Comparison of ENCODE assay signal across 18 mouse cellular contexts in the genomic region with DNA sequence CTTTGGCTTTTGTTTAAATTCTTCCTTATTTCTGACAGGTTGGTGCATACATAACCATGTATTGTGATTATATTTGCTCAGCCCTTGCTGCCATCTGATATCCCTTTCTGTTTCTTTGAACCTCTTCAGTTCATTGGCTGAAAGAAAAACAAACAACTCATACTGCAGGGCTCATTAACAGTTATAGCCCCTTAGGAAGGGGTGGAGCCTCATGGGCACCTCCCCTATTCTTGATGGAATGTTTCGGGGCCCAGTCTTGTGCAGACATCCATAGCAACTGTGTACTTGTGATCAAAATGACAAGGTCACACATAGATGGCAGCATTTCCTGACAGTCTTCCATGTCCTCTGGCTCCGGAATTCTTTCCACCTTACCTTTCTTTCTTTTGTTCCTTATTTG.
DNase-seq lines count a peak whose midpoint lies in the region.
"Had no signal": no experiment of that assay in that cellular context is flagged by ENCODE, and none has a peak within 500 bp of the region (broad histone marks: within the 10 kb centered on the region; RNA-seq: fewer than 3 reads in every experiment).

No protein-coding gene starts in this region.

- DNase-seq in kidney, adult 9 months = peak; percentile 4
- DNase-seq in kidney, adult 18-20 months = no peak
- peak; percentile 3 to 4 for DNase-seq in kidney, postnatal 4 days
- DNase-seq in kidney, postnatal 14 days = no peak
- peak; percentile 12 for DNase-seq in ZHBTc4 (ENCODE audit: low read depth, low spot score)
- peak; percentile 8 for DNase-seq in retina, embryonic 14.5 days (ENCODE audit: low spot score)
- no peak for DNase-seq in right cerebral cortex, adult 18-20 months
- DNase-seq: adrenal gland, postnatal 10 days; B cell, adult 2 months; cerebellum, adult 8-10 months; cerebellum, postnatal 36 days; heart, adult 2 months; heart, postnatal 10 days; kidney, adult 11 months; liver, postnatal 0 days; lung, postnatal 4 days; right cerebral cortex, postnatal 4 days; thymus, postnatal 4 days had no signal

Comparison
In these comparisons a context has a peak if more than half of its experiments do, and no peak if none do; other contexts are left out.
1. DNase-seq: peak in kidney, adult 9 months (single experiment), kidney, postnatal 4 days (2 of 2), ZHBTc4 (single experiment) and retina, embryonic 14.5 days (single experiment); none in kidney, adult 18-20 months (single experiment), kidney, postnatal 14 days (single experiment) and right cerebral cortex, adult 18-20 months (single experiment).